Mouse (Mus musculus): ENCODE measurements around the gene Eci1. TPM values are rescaled to one million over a fixed set of nuclear protein-coding genes. Genes with fewer than 3 reads are reported as not detected.

Gene Eci1
- polyA plus RNA-seq, 1 experiment: 28.7 TPM

DNA sequence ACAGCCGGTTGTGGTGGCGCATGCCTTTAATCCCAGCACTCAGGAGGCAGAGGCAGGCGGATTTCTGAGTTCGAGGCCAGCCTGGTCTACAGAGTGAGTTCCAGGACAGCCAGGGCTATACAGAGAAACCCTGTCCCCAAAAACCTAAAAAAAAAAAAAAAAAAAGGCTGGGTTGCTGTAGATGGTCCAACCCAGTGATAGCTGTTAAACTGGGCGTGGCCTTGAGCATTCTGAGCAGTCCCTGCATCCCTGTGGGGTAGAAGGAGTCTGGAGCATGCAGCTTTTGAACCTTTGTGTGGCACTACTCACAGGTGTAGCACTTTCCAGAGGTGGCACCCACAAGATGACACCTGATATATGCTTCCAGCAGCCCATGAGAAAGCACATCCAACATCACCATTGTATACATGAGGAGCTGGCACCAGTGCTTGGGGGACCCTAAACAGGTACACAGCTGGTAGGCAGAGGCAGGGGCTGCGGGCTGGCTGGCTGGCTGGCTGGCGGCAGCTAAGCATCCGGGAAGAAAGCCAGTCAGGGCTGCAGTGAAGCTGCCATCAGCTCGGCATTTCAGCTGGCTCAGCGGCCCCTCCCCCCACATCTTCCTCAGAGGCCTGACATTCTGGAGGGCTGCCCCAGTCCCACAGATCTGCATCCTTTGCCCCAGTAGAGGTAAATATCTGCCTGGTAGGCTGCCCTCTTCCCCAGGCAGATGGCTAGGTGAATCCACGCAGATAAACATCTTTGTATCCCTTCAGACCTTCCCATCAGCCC is 58.8 kb downstream of the Eci1 start:
- TF ChIP-seq CTCF (IDR thresholded peaks at IDR 0.05; ENCODE audit: borderline replicate concordance, extremely low read depth, insufficient read depth, insufficient read length) (no peak), POLR2A (IDR thresholded peaks at IDR 0.05; ENCODE audit: borderline replicate concordance, extremely low read depth, insufficient read depth, insufficient read length, poor library complexity, severe bottlenecking) (no peak)
- DNase-seq (ENCODE audit: low read depth): peak; percentile 82

DNA sequence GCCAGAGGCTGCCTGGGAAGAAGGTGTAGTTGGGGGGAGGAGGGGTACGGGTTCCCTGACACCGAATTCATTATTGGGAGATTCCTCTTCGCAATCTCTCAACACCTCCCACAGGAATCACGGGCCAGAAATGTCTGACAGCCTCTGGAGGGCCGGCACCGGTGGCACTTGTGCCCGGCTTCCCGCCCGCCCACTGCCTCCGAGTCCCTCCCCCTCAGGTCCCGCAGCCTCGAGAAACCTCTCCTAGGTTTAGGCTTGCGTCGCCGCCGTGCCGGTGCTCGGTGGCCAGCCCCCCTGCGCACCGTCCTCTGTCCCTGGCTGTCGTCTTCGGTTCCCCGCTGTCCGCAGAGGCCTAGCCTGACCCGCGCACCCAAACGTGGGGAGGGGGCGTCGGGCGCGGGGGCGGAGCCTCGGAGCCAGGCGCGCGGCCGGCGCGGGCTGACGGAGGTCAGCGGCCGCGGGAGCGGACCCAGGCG is 61.8 kb downstream of the Eci1 start, which contains the start of gene Caskin1:
Caskin1 (plus strand) TSS at position 416 of the 476 bp plus-strand sequence.
- TF ChIP-seq CTCF (IDR thresholded peaks at IDR 0.05; ENCODE audit: borderline replicate concordance, extremely low read depth, insufficient read depth, insufficient read length): no peak
- TF ChIP-seq POLR2A (IDR thresholded peaks at IDR 0.05; ENCODE audit: borderline replicate concordance, extremely low read depth, insufficient read depth, insufficient read length, poor library complexity, severe bottlenecking): peak; percentile 49
- peak; percentile 66 for DNase-seq (ENCODE audit: low read depth)

DNA sequence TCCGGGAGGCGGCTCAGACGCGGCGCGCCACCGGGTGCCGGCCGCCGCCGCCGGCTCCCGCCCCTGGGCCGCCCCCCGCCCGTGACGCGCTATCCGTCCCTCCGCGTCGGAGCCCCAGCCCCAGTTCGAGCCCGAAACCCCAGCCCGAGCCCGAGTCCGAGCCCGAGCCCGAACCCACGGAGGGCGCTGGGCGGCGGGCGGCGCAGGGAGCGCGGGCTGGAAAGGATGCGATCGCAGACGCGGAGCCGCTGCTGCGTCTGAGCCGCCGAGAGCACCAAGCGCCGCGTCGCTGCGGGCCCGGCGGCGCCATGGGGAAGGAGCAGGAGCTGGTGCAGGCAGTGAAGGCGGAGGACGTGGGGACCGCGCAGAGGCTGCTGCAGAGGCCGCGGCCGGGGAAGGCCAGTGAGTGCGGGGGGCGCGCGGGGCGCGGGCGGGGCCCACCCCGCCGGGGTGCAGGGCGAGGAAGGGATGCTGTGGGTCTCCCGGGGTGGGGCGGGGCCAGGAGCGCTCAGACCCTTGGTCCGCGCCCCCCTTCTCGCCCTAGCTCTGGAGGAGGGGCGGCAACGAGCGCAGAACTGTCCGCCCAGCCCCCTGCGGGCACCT is 62.3 kb downstream of the Eci1 start:
- TF ChIP-seq CTCF (IDR thresholded peaks at IDR 0.05; ENCODE audit: borderline replicate concordance, extremely low read depth, insufficient read depth, insufficient read length) (no peak), POLR2A (IDR thresholded peaks at IDR 0.05; ENCODE audit: borderline replicate concordance, extremely low read depth, insufficient read depth, insufficient read length, poor library complexity, severe bottlenecking) (0 out of 2 replicates have a peak, but pooled peaks have one; percentile 20)

More for the DNA sequence above, 62.3 kb downstream of the Eci1 start:
- DNase-seq (ENCODE audit: low read depth): peak; percentile 72

Other genes starting within 250 kb of the Eci1 start
- 74.3 and 84.7 TPM in 2 replicates for gene Tbc1d24, start 221.1 kb upstream of the Eci1 start, polyA plus RNA-seq (2012; rRNA removed)
- gene Ntn3, start 217.1 kb upstream of the Eci1 start, polyA plus RNA-seq (2012; rRNA removed): 8.0 and 10.2 TPM in 2 replicates
- 25.3 and 35.7 TPM in 2 replicates for gene Tedc2, start 205.8 kb upstream of the Eci1 start, polyA plus RNA-seq (2012; rRNA removed)
- 16.2 and 21.6 TPM in 2 replicates for gene Ccnf, start 175.2 kb upstream of the Eci1 start, polyA plus RNA-seq (2012; rRNA removed)
- gene Abca17, start 75.6 kb upstream of the Eci1 start, polyA plus RNA-seq (2012; rRNA removed): 0.29 and 0.40 TPM in 2 replicates
- 39.4 and 51.7 TPM in 2 replicates for gene Abca3, start 74.7 kb upstream of the Eci1 start, polyA plus RNA-seq (2012; rRNA removed)
- 395 and 451 TPM in 2 replicates for gene Rnps1, start 12.1 kb upstream of the Eci1 start, polyA plus RNA-seq (2012; rRNA removed)
- gene Dnase1l2, start 16.5 kb downstream of the Eci1 start, polyA plus RNA-seq (2012; rRNA removed): 27.1 and 34.3 TPM in 2 replicates
- 89.5 and 99.5 TPM in 2 replicates for gene E4f1, start 43.7 kb downstream of the Eci1 start, polyA plus RNA-seq (2012; rRNA removed)
- 49.6 and 52.2 TPM in 2 replicates for gene Pgp, start 43.8 kb downstream of the Eci1 start, polyA plus RNA-seq (2012; rRNA removed)
- gene Bricd5, start 47.2 kb downstream of the Eci1 start, polyA plus RNA-seq (2012; rRNA removed): 0.48 and 0.77 TPM in 2 replicates
- 47.1 and 53.7 TPM in 2 replicates for gene Mlst8, start 52.4 kb downstream of the Eci1 start, polyA plus RNA-seq (2012; rRNA removed)
- 91.5 and 142 TPM in 2 replicates for gene Caskin1, start 62.0 kb downstream of the Eci1 start, polyA plus RNA-seq (2012; rRNA removed)
- 310 and 422 TPM in 2 replicates for gene Traf7, start 101.3 kb downstream of the Eci1 start, polyA plus RNA-seq (2012; rRNA removed)
- gene Rab26, start 107.6 kb downstream of the Eci1 start, polyA plus RNA-seq (2012; rRNA removed): 3.2 and 5.6 TPM in 2 replicates
- gene Pkd1, start 123.2 kb downstream of the Eci1 start, polyA plus RNA-seq (2012; rRNA removed): 65.9 and 74.2 TPM in 2 replicates
- gene Tsc2, start 206.0 kb downstream of the Eci1 start, polyA plus RNA-seq (2012; rRNA removed): 189 and 190 TPM in 2 replicates
- 10.4 and 15.3 TPM in 2 replicates for gene Nthl1, start 206.0 kb downstream of the Eci1 start, polyA plus RNA-seq (2012; rRNA removed)
- 30.7 and 34.3 TPM in 2 replicates for gene Slc9a3r2, start 223.7 kb downstream of the Eci1 start, polyA plus RNA-seq (2012; rRNA removed)
- gene Npw, start 231.8 kb downstream of the Eci1 start, polyA plus RNA-seq (2012; rRNA removed): 0.23 TPM in 1 of 2 replicates, not detected in the other
- 76.3 and 102 TPM in 2 replicates for gene Zfp598, start 243.0 kb downstream of the Eci1 start, polyA plus RNA-seq (2012; rRNA removed)